ENCODE assay signal across 10 mouse cellular contexts in the genomic region with DNA sequence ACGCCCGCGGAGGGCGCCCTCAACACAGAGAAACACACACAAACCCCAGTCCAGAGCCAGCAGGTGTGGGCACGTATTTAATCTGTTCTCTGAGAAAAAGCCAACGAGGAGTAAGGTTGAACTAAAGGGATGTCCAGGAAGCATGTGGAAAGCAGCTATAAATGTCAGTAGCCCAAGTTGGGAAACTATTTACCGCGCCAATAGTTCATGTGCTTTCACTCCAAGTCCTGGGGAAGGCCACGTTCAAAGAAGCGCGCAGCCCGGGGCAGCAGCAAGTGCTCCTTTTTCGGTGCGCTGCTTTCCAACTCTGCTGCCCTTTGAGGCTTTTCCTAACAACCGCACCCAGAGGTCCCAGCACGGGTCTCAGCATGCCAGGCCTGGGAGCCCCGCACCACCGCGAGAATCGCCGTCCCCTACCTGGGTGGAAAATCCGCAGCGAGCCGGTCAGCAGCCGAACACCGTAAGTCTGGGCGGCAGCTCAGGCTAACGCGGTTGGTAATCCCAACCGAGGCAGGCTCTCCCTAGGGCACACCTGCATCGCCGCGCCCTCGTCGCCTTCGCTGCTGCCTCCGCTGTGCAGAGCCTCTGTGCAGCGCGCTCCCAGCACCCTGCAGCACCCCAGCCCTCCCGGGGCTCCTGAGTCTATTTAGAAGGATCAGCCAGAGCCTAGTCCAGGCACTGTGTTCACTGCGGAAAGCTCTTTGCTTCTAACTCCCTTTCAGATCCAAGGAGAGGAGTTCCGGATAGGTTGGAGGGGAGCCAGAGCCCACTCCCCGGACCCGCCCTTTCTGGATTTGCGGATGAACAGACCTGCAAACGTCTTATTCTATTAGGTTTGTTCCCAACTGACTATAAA. TPM values are rescaled to one million over a fixed set of nuclear protein-coding genes. Genes with fewer than 3 reads are reported as not detected.
DNase-seq lines count a peak whose midpoint lies in the region; ATAC-seq and TF ChIP-seq lines count a peak whose summit lies in the region.
"Had no signal": no experiment of that assay in that cellular context is flagged by ENCODE, and none has a peak within 500 bp of the region (broad histone marks: within the 10 kb centered on the region; RNA-seq: fewer than 3 reads in every experiment).

A gene (minus strand): TSS at position 806 of the 856 bp plus-strand sequence.

- TF ChIP-seq POLR2A in myocyte (IDR thresholded peaks at IDR 0.05; ENCODE audit: insufficient read length, low read depth) = no peak

- H3K27me3 ChIP-seq in heart, embryonic 10.5 days (ENCODE audit: insufficient read depth, poor library complexity, severe bottlenecking) = peaks cover 59% of the 10 kb centered on the region
- peaks cover 41% of the 10 kb centered on the region for H3K27me3 ChIP-seq in E14TG2a.4 (ENCODE audit: insufficient read depth, low read length)
- peaks cover 36% of the 10 kb centered on the region for H3K27me3 ChIP-seq in heart, postnatal 0 days (ENCODE audit: control insufficient read depth, insufficient read depth, low read length)
- H3K27me3 ChIP-seq in myocyte (ENCODE audit: control insufficient read depth, insufficient read depth, insufficient read length) = peaks cover 9% of the 10 kb centered on the region

- no peak for TF ChIP-seq EP300 in heart, postnatal 0 days (IDR thresholded peaks at IDR 0.05; ENCODE audit: low read depth)

- H3K9me3 ChIP-seq in heart, embryonic 10.5 days = no peaks in the 10 kb centered on the region
- H3K9me3 ChIP-seq in E14TG2a.4 (ENCODE audit: low read length) = peaks cover 9% of the 10 kb centered on the region; the same call in 1 of the 2 replicates
- no peaks in the 10 kb centered on the region for H3K9me3 ChIP-seq in heart, postnatal 0 days (replicated peaks; ENCODE audit: control insufficient read depth, low read length)

- H3K4me2 ChIP-seq in heart, postnatal 0 days (ENCODE audit: low read depth, low read length) = peak within 1 kb of the TSS; percentile 89
- peak within 1 kb of the TSS; percentile 61 for H3K4me2 ChIP-seq in myocyte (ENCODE audit: low read depth)

- TF ChIP-seq CTCF in E14TG2a.4 (conservative IDR thresholded peaks at IDR 0.05; ENCODE audit: low read length) = no peak
- TF ChIP-seq CTCF in heart, postnatal 0 days (IDR thresholded peaks at IDR 0.05; ENCODE audit: low read depth) = no peak

- no peak within 1 kb of the TSS for H3ac ChIP-seq in myocyte (ENCODE audit: control insufficient read depth, insufficient read length)

- H3K79me2 ChIP-seq in myocyte (ENCODE audit: control insufficient read depth, insufficient read depth) = no peaks in the 10 kb centered on the region

- peak within 1 kb of the TSS; percentile 64 for H3K4me3 ChIP-seq in heart, embryonic 10.5 days
- peak within 1 kb of the TSS; percentile 76 for H3K4me3 ChIP-seq in E14TG2a.4 (replicated peaks; ENCODE audit: low read length)
- H3K4me3 ChIP-seq in heart, postnatal 0 days (ENCODE audit: low read depth, low read length) = peak within 1 kb of the TSS; percentile 49
- no peak within 1 kb of the TSS for H3K4me3 ChIP-seq in myocyte

- H3K27ac ChIP-seq in heart, embryonic 10.5 days = no peak within 1 kb of the TSS
- H3K27ac ChIP-seq in heart, postnatal 0 days (ENCODE audit: low read depth) = no peak within 1 kb of the TSS

- WGBS in heart, embryonic 10.5 days = 2% methylated on average over 46 of the region's 46 CpGs
- 2% methylated on average over 44 of the region's 46 CpGs for WGBS in heart, postnatal 0 days

- no peak within 1 kb of the TSS for H3K9ac ChIP-seq in heart, postnatal 0 days (replicated peaks; ENCODE audit: low read depth, low read length)

- no peak for DNase-seq in heart, embryonic 10.5 days (ENCODE audit: low spot score)
- DNase-seq in heart, postnatal 36 days = no peak
- peak; percentile 81 to 82 for DNase-seq in cerebellum, postnatal 25 days
- no peak for DNase-seq in heart, postnatal 0 days (ENCODE audit: low spot score)
- peak; percentile 48 to 50 for DNase-seq in left cerebral cortex, postnatal 36 days (ENCODE audit: low spot score in 2 of 2)
- no peak for DNase-seq in natural killer cell, adult 2 months (ENCODE audit: low spot score in 2 of 2)

- 0 out of 2 replicates have a peak, but pooled peaks cover 13% of the 10 kb centered on the region for H3K4me1 ChIP-seq in heart, embryonic 10.5 days
- peaks cover 11% of the 10 kb centered on the region for H3K4me1 ChIP-seq in E14TG2a.4 (replicated peaks; ENCODE audit: low read depth, low read length)
- H3K4me1 ChIP-seq in heart, postnatal 0 days (ENCODE audit: control insufficient read depth, insufficient read depth) = peaks cover 8% of the 10 kb centered on the region; the same call in 1 of the 2 replicates

- no peak for ATAC-seq in heart, postnatal 0 days (ENCODE audit: insufficient read depth, low read depth)

- no peaks in the 10 kb centered on the region for H3K36me3 ChIP-seq in heart, embryonic 10.5 days
- no peaks in the 10 kb centered on the region for H3K36me3 ChIP-seq in E14TG2a.4 (ENCODE audit: insufficient read depth, low read length)
- no peaks in the 10 kb centered on the region for H3K36me3 ChIP-seq in heart, postnatal 0 days (replicated peaks; ENCODE audit: control insufficient read depth, insufficient read depth, low read length)
- no peaks in the 10 kb centered on the region for H3K36me3 ChIP-seq in myocyte (ENCODE audit: control insufficient read depth, insufficient read depth)

- intact Hi-C loops in heart, postnatal 36 days (cut with DNase I) = no loop called here
- intact Hi-C loops in left cerebral cortex, postnatal 36 days (cut with DNase I) = loop anchor here (5.0 kb wide), 2 partner anchors 41 to 59 kb away; no protein-coding TSS in a partner anchor

TF ChIP-seq in myocyte, 11 proteins besides CTCF, POLR2A, EP300 and RAD21:
- TF ChIP-seq MYOD1 (IDR thresholded peaks at IDR 0.05; ENCODE audit: control insufficient read depth in 1 of 3, insufficient read length in 2 of 3, low read depth in 2 of 3) (no peak), USF1 (IDR thresholded peaks at IDR 0.05; ENCODE audit: low read depth) (no peak), MYOG (IDR thresholded peaks at IDR 0.05; ENCODE audit: control insufficient read depth in 1 of 3, insufficient read depth in 1 of 3, insufficient read length in 2 of 3, low read depth in 2 of 3) (no peak), TCF3 (IDR thresholded peaks at IDR 0.05; ENCODE audit: insufficient read length, low read depth) (no peak), TCF12 (IDR thresholded peaks at IDR 0.05; ENCODE audit: insufficient read depth, poor library complexity, severe bottlenecking) (no peak), POLR2AphosphoS2 (IDR thresholded peaks at IDR 0.05; ENCODE audit: insufficient read length, low read depth) (no peak), SRF (IDR thresholded peaks at IDR 0.05; ENCODE audit: control insufficient read depth, insufficient read length, low read depth) (no peak), MAX (IDR thresholded peaks at IDR 0.05; ENCODE audit: low read depth) (no peak), E2F4 (IDR thresholded peaks at IDR 0.05; ENCODE audit: insufficient read depth) (no peak), REST (IDR thresholded peaks at IDR 0.05; ENCODE audit: insufficient read depth, insufficient read length) (no peak), CEBPB (IDR thresholded peaks at IDR 0.05; ENCODE audit: insufficient read depth, poor library complexity, severe bottlenecking) (no peak)
TF ChIP-seq in myocyte: peak in this region for 0.

RNA-seq across cellular contexts. Expression of the gene that starts here (rescaled TPM):
- 0.41 and 0.91 TPM in 2 replicates for polyA plus RNA-seq in heart, embryonic 10.5 days (2016; fragmentation: Nextera tagmentation; extraction: Ambion mirVana)
- total RNA-seq in heart, postnatal 36 days (2021) = under 1 TPM; 0.24 to 0.25 TPM
- total RNA-seq in heart, postnatal 0 days (2014; rRNA removed; ENCODE audit: low replicate concordance) = 0.73 and 2.2 TPM in 2 replicates
- 0.12 and 0.23 TPM in 2 replicates for polyA plus RNA-seq in heart, postnatal 0 days (2015; fragmentation: Nextera tagmentation; extraction: Ambion mirVana)
- 100 to 1,000 TPM; 371 to 401 TPM for total RNA-seq in left cerebral cortex, postnatal 36 days (2021)
- polyA plus RNA-seq in myocyte (2012; fragmentation: generic; extraction: Trizol) = 0.29 TPM
- total RNA-seq: MEL had no signal
- polyA plus RNA-seq: liver, adult 2 months had no signal

Comparison
In these comparisons a context has a peak if more than half of its experiments do, and no peak if none do; other contexts are left out.
1. RNA of the gene that starts here (total RNA-seq): 371 to 401 TPM in left cerebral cortex, postnatal 36 days; 0.73 to 2.2 TPM in heart, postnatal 0 days and 0.24 to 0.25 TPM in heart, postnatal 36 days; every median in the first group is over 100 times any median in the second.
2. DNase-seq: peak in cerebellum, postnatal 25 days (2 of 2) and left cerebral cortex, postnatal 36 days (2 of 2); none in heart, embryonic 10.5 days (single experiment), heart, postnatal 36 days (0 of 2), heart, postnatal 0 days (single experiment) and natural killer cell, adult 2 months (0 of 2).